Mouse (Mus musculus) heart, postnatal 25 days (tissue): ENCODE results near the gene Gkap1. TPM values are rescaled to one million over a fixed set of nuclear protein-coding genes. Genes with fewer than 3 reads are reported as not detected.

Experiments used
- DNase-seq: peaks from one replicate; pipeline ENCODE4 v3.0.0; 2022; ENCODE audit warnings: low spot score
- intact Hi-C: fragments of 180-260 bp; cut with DNase I; formaldehyde crosslinking; loops from one replicate; pipeline ENCODE4 v1.15.1; 2025
- total RNA-seq, 2 experiments: library from RNA; stranded (reverse); gene quantifications; 2 replicates each; pipeline ENCODE4 v1.2.3; 2021

The Gkap1 gene
- total RNA-seq, 2 experiments from 2014 or later: 20.7 to 21.9 TPM

DNA sequence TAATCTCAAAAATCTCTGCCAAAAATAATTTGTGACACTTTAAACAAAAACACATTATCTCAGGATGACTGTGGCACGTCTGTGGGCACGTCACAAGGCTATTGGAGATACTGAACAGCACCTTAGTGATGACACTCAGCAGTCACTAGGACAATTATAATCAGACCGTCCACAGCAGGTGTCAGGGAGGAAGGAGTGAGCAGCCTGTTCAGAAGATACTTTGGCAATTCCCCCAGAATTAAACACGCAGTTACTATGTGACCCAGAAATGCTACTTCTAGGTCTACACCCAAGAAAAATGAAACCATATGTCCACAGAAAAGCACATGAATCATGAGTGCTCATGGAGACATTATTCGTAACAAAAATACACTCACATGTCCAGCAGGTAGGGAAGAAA is 65.1 kb downstream of the Gkap1 start:
- intact Hi-C loops: no loop called here
- DNase-seq: no peak

GRCm38 (mm10) chr13:58206084-58206483 is 69.4 kb downstream of the Gkap1 start:
- intact Hi-C loops: no loop called here
- DNase-seq: no peak

GRCm38 (mm10) chr13:58204986-58205385 is 70.5 kb downstream of the Gkap1 start:
- intact Hi-C loops: loop anchor here (5.0 kb wide), 1 partner anchor 38 kb away; no protein-coding TSS in a partner anchor
- DNase-seq: no peak

GRCm38 (mm10) chr13:58204202-58204601 is 71.3 kb downstream of the Gkap1 start:
- DNase-seq: no peak
- intact Hi-C loops: loop anchor here (5.0 kb wide), 1 partner anchor 37 kb away; no protein-coding TSS in a partner anchor

GRCm38 (mm10) chr13:58202903-58203302 is 72.6 kb downstream of the Gkap1 start:
- intact Hi-C loops: loop anchor here (5.0 kb wide), 1 partner anchor 36 kb away; no protein-coding TSS in a partner anchor
- no peak for DNase-seq

- intact Hi-C loops: loop anchor here (5.0 kb wide), 1 partner anchor 35 kb away; no protein-coding TSS in a partner anchor
- no peak for DNase-seq
Measured at GRCm38 (mm10) chr13:58201908-58202307, 73.6 kb downstream of the Gkap1 start.

DNA sequence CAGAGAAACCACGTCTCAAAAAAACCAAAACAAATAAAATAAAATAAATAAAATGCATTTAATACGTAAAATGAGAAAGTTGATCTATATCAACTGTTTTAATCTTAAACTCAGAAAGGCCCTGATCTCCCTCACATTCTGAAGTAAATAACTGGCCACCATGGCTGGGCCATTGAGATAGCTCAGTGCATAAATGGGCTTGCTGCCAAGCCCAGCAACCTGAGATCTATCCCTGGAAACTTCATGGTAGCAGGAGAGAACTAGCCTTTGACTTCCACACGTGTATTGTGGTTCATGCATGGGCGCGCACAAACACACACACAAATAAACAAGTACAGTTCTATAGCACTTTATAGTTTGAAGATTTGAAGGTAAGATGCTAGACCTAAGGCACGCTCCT is 74.2 kb downstream of the Gkap1 start:
- intact Hi-C loops: loop anchor here (5.0 kb wide), 1 partner anchor 34 kb away; no protein-coding TSS in a partner anchor
- DNase-seq: no peak

- intact Hi-C loops: no loop called here
- no peak for DNase-seq
Measured at GRCm38 (mm10) chr13:58197981-58198640, 77.4 kb downstream of the Gkap1 start.

- DNase-seq: no peak
Measured at GRCm38 (mm10) chr13:58197211-58197610, 78.3 kb downstream of the Gkap1 start.

GRCm38 (mm10) chr13:58194908-58195307 is 80.6 kb downstream of the Gkap1 start:
- DNase-seq: no peak
- intact Hi-C loops: no loop called here

More at GRCm38 (mm10) chr13:58197211-58197610, 78.3 kb downstream of the Gkap1 start:
- intact Hi-C loops: no loop called here

DNA sequence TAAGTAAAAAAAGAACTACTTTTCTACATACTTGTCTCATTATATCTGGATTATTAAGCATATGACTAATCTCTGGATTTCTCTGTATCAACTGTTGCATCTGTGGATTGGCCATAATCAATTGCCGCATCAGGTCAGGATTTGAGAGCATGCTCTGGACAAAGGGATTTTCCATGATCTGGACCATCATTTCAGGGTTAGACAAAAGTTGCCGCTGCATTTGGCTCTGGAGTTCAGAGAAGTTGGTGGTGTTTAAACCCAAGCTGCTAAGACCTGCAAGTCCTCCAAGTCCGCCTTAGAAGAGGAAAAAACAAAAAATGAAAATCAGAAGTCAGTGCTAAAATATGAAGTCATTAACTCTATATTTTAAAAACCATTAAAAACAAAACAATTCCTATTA is 82.3 kb downstream of the Gkap1 start:
- intact Hi-C loops: no loop called here
- DNase-seq: no peak

GRCm38 (mm10) chr13:58192146-58192545 is 83.4 kb downstream of the Gkap1 start:
- intact Hi-C loops: no loop called here
- no peak for DNase-seq

- no peak for DNase-seq
- intact Hi-C loops: no loop called here
Measured at GRCm38 (mm10) chr13:58191516-58191915, 84.0 kb downstream of the Gkap1 start.

DNA sequence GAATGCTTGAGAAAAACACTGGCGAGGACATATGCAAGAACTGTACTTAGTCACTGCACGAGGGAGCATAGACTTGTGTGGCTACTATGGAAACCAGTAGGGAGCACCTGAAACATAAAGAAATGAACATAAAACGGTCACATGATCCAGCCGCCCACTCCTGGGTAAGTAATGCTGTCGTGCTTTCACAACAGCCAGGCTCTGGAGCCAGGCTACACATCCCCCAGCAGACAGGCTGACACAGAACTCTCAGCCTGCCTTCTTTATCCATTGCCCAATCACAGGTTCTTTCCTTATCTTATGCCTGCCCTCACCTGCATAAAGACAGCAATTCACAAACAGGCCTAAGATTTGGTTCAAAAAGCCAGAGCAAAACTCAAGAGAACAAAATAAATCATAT is 86.0 kb downstream of the Gkap1 start:
- DNase-seq: no peak
- intact Hi-C loops: loop anchor here (2.0 kb wide), 1 partner anchor 43 kb away; no protein-coding TSS in a partner anchor

GRCm38 (mm10) chr13:58188412-58188811 is 87.1 kb downstream of the Gkap1 start:
- peak; percentile 34 for DNase-seq
- intact Hi-C loops: loop anchor here (2.0 kb wide), 1 partner anchor 44 kb away; no protein-coding TSS in a partner anchor

GRCm38 (mm10) chr13:58187751-58188150 is 87.7 kb downstream of the Gkap1 start:
- intact Hi-C loops: loop anchor here (2.0 kb wide), 1 partner anchor 45 kb away; no protein-coding TSS in a partner anchor
- DNase-seq: no peak

- DNase-seq: no peak
- intact Hi-C loops: no loop called here
Measured at GRCm38 (mm10) chr13:58186281-58186680, 89.2 kb downstream of the Gkap1 start.

GRCm38 (mm10) chr13:58184111-58184510 is 91.4 kb downstream of the Gkap1 start:
- DNase-seq: no peak
- intact Hi-C loops: no loop called here
